Mouse (Mus musculus): ENCODE data around the gene Dgkb. TPM values are rescaled to one million over a fixed set of nuclear protein-coding genes. Genes with fewer than 3 reads are reported as not detected.

The Dgkb gene
- polyA plus RNA-seq, 1 experiment from 2014 or later: 0.04 TPM

- DNase-seq (ENCODE audit: low spot score): no peak
Measured at GRCm38 (mm10) chr12:38356386-38356785, 538.9 kb downstream of the Dgkb start.

DNA sequence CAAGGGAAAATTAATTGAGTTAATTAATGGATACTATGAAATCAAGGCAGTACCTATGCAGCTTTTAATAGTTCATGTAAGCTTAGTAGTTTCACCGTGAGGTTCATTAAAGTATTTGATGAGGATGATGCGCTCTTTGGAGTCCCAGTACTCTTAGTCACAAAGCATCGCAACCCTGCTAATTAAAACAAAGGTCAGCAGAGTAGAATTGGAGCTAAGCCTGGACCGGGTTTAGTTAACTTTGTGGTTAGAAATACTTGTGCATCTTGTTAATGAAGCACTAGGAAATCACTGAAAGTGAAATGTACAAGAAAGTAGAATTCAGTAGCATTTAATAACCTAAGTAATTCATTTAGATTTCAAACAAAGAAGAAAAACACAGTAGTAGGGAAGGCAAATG lies 544.0 kb downstream of the Dgkb start:
- no peak for DNase-seq (ENCODE audit: low spot score)

- DNase-seq (ENCODE audit: low spot score): no peak
Measured at GRCm38 (mm10) chr12:38371597-38371996, 554.1 kb downstream of the Dgkb start.

DNA sequence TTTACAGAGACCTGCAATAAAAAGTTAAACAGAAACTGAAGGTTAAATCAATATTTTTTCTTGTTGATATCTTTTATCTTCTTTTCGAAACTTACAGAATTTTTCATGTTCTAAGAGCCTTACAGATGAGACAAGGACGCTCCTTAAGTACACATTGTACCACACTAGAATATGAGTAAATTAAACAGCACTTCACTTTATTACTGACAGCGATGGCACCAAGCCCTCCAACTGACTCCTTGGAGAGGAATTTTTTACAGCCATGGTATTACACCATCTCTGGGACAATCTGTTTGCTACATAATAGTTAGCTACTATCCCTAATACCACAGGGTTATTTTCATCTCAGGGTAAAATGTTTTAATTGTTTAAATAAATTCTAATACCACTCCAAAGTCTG lies 556.6 kb downstream of the Dgkb start:
- DNase-seq (ENCODE audit: low spot score): no peak

- DNase-seq (ENCODE audit: low spot score): no peak
Measured at GRCm38 (mm10) chr12:38385942-38386341, 568.4 kb downstream of the Dgkb start.

DNA sequence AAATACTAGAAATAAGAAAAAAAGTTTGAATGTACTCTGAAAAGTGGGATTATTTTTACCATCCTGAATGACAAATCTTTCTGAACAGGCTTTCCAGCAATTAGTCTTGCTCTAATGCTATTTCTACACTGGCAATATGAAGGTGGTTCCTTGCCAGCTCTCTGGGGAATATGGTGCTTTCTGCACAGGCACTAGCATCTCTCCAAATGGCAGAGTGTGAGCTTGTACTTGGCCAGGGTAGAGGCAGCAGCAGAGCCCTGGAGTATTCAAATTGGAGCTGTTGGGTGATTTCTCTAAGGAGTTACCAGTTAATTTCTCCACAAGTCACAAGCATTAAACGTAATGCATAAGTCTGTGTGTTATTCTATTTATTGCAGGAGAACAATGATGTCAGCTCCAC lies 569.5 kb downstream of the Dgkb start:
- no peak for DNase-seq (ENCODE audit: low spot score)

GRCm38 (mm10) chr12:38387654-38388053 lies 570.1 kb downstream of the Dgkb start:
- no peak for DNase-seq (ENCODE audit: low spot score)

GRCm38 (mm10) chr12:38388243-38388642 lies 570.7 kb downstream of the Dgkb start:
- DNase-seq (ENCODE audit: low spot score): no peak

GRCm38 (mm10) chr12:38397754-38398312 lies 580.3 kb downstream of the Dgkb start:
- DNase-seq (ENCODE audit: low spot score): no peak

DNA sequence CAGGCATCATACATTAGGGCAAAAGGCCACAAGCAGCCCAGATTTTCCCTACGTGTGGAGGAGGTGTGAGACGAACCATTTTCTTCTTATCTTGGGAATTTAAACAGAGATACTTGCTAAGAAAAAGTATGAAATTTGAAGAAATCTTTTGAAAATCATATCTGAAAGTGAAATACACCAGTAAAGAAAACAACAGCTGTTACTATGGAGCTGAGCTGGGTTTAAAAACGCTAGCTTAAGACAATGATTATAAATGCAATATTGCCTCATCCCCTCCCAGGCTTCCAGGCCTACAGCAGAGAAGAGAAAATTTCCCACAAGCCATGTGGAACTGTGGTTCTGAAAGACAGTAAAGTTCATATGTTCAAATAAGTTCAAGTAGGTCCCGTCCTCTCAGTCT lies 582.6 kb downstream of the Dgkb start:
- no peak for DNase-seq (ENCODE audit: low spot score)

DNA sequence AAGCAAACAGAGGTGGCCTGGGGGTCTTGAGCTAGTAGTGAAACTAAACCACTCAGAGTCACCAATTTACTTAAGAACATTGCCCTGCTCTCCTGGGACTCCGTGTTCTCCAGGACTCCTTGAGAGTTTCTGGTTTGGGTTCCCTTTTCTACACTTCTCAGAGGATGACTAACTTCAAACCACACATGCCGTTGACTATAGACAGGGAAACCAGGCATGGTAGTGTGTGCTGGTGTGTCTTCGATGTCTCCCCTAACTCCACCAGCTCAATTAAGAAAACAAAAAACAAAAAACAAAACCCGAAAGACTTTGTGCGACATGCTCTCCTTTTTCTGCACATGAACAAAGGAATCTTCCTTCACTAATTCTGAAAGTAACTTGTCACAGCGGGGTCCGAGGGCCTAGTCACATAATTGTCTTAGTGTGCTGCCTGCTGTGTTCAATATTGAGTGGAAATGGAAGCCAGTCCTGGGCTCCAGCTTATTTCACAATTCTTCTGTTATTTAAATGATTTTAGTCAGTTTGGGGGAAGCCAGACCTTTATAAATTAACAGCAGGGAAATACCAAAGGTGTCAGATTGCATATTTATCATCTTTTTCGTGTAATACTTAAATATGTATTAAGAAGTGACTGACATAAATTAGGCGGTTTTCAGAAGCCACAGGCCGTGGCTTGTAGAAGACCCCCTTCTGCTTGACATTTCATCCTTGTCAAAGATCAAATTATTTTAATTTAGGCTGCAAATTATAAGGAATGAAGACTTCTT lies 618.0 kb downstream of the Dgkb start:
- no peak for DNase-seq (ENCODE audit: low spot score)

DNA sequence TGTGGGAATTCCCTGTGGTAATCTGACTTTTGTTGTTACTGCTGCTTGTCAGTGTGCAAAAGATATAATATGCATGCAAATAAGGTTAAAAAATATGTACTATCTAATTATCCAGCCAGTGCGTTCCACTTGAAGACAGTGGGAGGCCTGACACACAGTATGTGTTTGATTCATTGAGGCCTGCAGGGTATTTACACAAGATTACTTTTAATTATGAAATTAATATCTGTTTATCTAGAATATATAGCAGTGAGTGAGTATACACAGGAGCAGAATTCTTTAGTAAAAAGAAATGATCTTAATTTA lies 618.6 kb downstream of the Dgkb start:
- DNase-seq (ENCODE audit: low spot score): no peak

DNA sequence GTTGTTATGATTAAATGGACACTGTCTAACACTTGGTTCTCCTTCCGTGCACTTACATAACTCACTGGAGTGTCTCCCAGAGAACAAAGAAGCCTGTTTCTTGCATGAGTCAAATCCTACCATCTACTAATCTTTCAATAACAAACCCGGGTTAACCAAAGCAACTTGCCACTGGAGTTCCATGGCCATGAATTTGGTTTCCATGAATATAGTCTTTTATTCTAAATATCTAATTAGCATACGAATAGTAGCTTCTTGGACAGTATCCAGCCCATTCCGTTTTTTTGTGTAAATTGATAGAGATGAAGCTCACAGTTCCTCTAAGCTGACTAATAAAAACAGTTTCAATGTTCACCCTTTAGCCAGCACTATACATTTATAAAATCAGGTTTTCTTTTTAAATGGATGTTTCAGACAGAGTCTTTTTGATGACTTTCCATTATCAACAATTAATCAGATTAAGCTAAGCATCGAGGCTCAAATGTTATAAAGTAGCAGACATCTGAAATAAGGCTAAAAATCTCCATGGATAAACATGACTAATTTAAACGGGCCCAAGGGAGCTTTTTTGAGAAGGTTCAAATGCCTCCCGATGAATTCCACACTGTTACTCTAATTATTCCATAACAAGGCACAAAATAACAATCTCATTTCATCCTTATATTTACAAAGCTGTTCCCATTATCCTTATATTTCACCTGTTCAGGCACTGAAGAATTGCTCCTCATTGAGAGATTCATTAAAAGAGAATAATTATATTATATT lies 633.0 kb downstream of the Dgkb start:
- DNase-seq (ENCODE audit: low spot score): no peak

GRCm38 (mm10) chr12:38451677-38452076 lies 634.2 kb downstream of the Dgkb start:
- DNase-seq (ENCODE audit: low spot score): no peak

DNA sequence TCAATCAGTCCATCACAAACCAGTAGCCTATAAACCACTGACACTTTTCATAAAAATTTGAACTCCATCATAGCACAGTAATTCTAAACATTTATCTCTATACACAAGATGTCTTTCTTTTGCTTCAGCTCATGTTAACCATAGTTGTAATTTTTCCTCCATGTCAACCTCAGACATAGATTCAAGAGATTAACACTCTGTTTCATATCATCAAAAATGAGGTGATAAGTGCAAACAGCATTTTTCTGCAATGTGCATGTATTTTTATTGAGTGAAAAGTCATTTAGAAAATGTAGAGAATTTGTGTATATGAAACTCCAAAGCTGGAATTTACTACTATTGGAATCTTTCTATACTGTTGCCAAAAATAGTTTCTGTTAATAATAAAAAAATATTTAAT lies 650.7 kb downstream of the Dgkb start:
- no peak for DNase-seq (ENCODE audit: low spot score)

GRCm38 (mm10) chr12:38468605-38469004 lies 651.1 kb downstream of the Dgkb start:
- DNase-seq (ENCODE audit: low spot score): no peak

GRCm38 (mm10) chr12:38497229-38497628 lies 679.7 kb downstream of the Dgkb start:
- no peak for DNase-seq (ENCODE audit: low spot score)

DNA sequence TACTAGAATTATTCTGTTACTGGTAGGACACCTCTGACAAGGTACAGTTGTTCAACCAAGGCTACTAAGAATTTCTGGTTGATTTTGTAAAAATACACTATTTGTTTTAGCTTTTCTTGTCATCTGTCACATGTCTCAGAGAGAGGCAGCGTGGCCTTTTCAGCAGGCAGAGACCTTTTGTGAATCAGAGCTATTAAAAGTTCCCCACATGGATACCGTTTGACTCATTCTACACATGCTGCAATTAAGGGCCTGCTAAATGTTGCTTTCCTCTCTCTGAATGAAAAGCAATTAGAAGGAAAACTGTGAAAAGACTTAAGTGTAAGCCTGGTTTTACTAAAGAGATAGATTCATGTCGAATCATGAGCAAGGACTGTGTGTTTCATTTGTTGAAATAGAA lies 683.4 kb downstream of the Dgkb start:
- no peak for DNase-seq (ENCODE audit: low spot score)

DNA sequence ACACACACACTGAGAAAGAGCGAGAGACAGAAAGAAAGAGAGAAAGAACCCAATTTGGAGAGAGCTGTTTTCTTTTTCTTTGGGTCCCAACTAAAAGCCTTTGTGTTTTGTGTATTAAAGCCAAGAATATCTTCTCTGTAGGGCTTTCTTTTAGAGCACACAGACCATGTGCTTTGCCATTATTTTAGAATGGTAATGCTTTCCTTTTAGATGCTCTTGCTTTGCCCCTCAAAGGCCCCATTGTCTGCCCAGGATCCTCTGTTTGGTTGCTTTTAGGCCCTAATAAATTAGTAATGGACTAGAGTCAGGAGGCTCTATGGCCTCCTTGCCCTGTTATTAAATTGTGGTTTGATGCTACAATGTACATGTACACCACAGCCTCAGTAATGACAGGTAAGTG lies 690.7 kb downstream of the Dgkb start:
- DNase-seq (ENCODE audit: low spot score): no peak

DNA sequence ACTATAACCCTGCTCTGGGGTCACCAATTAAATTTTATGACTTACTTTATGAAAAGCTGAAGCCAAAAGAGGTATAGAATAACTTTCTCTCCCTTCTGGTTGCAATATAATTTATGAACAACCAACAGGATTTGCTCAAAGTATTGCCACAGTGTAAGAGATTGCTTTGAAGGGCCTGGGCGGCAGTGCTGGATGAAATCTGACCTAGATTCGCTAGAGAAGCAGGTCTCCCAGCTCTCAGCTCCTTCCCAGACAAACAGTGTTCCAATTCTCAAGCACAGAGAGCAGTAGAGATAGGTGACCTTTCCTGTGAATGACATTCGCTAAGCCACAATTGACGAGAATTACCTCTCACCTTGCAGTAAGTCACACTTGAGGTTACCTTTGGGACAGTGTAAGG lies 727.9 kb downstream of the Dgkb start:
- no peak for DNase-seq (ENCODE audit: low spot score)

- DNase-seq (ENCODE audit: low spot score): no peak
Measured at GRCm38 (mm10) chr12:38577141-38577540, 759.6 kb downstream of the Dgkb start.

DNA sequence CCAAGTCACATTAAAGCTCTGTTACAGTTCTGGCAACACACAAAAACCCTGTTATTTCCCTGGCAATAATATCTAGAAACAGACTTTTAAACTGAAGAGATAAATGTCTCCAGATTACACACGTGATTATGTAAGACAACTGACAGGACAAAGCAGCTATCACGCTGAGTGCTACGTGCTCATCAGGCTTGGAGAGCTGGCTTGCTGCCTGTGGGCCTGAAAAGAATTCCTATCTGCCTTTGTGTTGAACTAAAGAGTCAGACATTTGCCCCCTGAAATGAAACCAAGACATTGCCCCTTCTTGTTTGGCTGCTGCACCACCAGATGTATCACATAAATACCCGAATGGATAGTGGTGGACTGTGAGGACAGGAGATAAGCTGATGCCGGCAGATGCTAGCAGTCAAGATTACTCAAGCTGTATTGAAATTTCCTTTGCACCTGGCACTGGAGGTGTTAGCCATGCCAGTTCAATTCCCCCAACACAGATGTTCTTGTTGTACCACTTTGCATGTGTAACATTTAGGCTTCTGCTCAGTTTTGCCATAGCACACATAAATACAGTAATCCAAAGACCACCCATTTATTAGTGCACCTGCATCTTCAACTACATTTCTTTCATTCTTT lies 761.8 kb downstream of the Dgkb start:
- no peak for DNase-seq (ENCODE audit: low spot score)

Data from thymus, postnatal 0 days (tissue).